Mouse (Mus musculus): Measurements from ENCODE around the gene Ttc28. TPM values are rescaled to one million over a fixed set of nuclear protein-coding genes. Genes with fewer than 3 reads are reported as not detected.
"Not testable (repeated sequence)": the region's sequence is repeated elsewhere in the genome, so short reads cannot be mapped to it uniquely, and the experiment has no call there.

Gene Ttc28
- total RNA-seq, 2 experiments from 2014 or later = 19.6 to 23.4 TPM

GRCm38 (mm10) chr5:111228302-111229040, 348.9 kb downstream of the Ttc28 start:
- no peak for DNase-seq (ENCODE audit: low spot score in 2 of 2)

GRCm38 (mm10) chr5:111229041-111229394, 349.4 kb downstream of the Ttc28 start:
- no peak for DNase-seq (ENCODE audit: low spot score in 2 of 2)

GRCm38 (mm10) chr5:111229671-111230070, 350.1 kb downstream of the Ttc28 start:
- no peak for DNase-seq (ENCODE audit: low spot score in 2 of 2)

- no peak for DNase-seq (ENCODE audit: low spot score in 2 of 2)
Measured at GRCm38 (mm10) chr5:111231044-111231443, 351.4 kb downstream of the Ttc28 start.

GRCm38 (mm10) chr5:111231769-111232168, 352.2 kb downstream of the Ttc28 start:
- no peak for DNase-seq (ENCODE audit: low spot score in 2 of 2)

GRCm38 (mm10) chr5:111233022-111233709, 353.6 kb downstream of the Ttc28 start:
- DNase-seq (ENCODE audit: low spot score in 2 of 2) = no peak

- DNase-seq (ENCODE audit: low spot score in 2 of 2) = no peak
Measured at GRCm38 (mm10) chr5:111235131-111235530, 355.5 kb downstream of the Ttc28 start.

GRCm38 (mm10) chr5:111237176-111237636, 357.6 kb downstream of the Ttc28 start:
- no peak for DNase-seq (ENCODE audit: low spot score in 2 of 2)

- DNase-seq (ENCODE audit: low spot score in 2 of 2) = no peak
Measured at GRCm38 (mm10) chr5:111239223-111239622, 359.6 kb downstream of the Ttc28 start.

- no peak for DNase-seq (ENCODE audit: low spot score in 2 of 2)
Measured at GRCm38 (mm10) chr5:111243447-111244040, 363.9 kb downstream of the Ttc28 start.

GRCm38 (mm10) chr5:111244061-111244460, 364.5 kb downstream of the Ttc28 start:
- DNase-seq (ENCODE audit: low spot score in 2 of 2) = no peak

- no peak for DNase-seq (ENCODE audit: low spot score in 2 of 2)
Measured at GRCm38 (mm10) chr5:111247571-111248265, 368.1 kb downstream of the Ttc28 start.

- no peak for DNase-seq (ENCODE audit: low spot score in 2 of 2)
Measured at GRCm38 (mm10) chr5:111252147-111252546, 372.5 kb downstream of the Ttc28 start.

GRCm38 (mm10) chr5:111254362-111254761, 374.8 kb downstream of the Ttc28 start:
- DNase-seq (ENCODE audit: low spot score in 2 of 2) = no peak

- DNase-seq (ENCODE audit: low spot score in 2 of 2) = no peak
Measured at GRCm38 (mm10) chr5:111254781-111255180, 375.2 kb downstream of the Ttc28 start.

- no peak for DNase-seq (ENCODE audit: low spot score in 2 of 2)
Measured at GRCm38 (mm10) chr5:111256181-111256580, 376.6 kb downstream of the Ttc28 start.

GRCm38 (mm10) chr5:111257127-111257526, 377.5 kb downstream of the Ttc28 start:
- DNase-seq (ENCODE audit: low spot score in 2 of 2) = peak; percentile 65 to 67

GRCm38 (mm10) chr5:111261162-111261561, 381.6 kb downstream of the Ttc28 start:
- DNase-seq (ENCODE audit: low spot score in 2 of 2) = not testable (repeated sequence)

- DNase-seq (ENCODE audit: low spot score in 2 of 2) = no peak
Measured at GRCm38 (mm10) chr5:111261733-111262573, 382.4 kb downstream of the Ttc28 start.

- DNase-seq (ENCODE audit: low spot score in 2 of 2) = no peak
Measured at GRCm38 (mm10) chr5:111262574-111263239, 383.1 kb downstream of the Ttc28 start.
